Mouse (Mus musculus) ovary, postnatal 14 days (tissue): ENCODE data around the gene Abcb5.
"Not testable (repeated sequence)": the region's sequence is repeated elsewhere in the genome, so short reads cannot be mapped to it uniquely, and the experiment has no call there.

Experiments
- DNase-seq: peaks from one replicate; pipeline ENCODE4 v3.0.0; 2022; ENCODE audit warnings: low spot score

Gene Abcb5

GRCm38 (mm10) chr12:118966321-118966720 is at the start of gene Abcb5:
TSS of gene Abcb5 (minus strand) at chr12:118966421.
- DNase-seq = no peak

DNA sequence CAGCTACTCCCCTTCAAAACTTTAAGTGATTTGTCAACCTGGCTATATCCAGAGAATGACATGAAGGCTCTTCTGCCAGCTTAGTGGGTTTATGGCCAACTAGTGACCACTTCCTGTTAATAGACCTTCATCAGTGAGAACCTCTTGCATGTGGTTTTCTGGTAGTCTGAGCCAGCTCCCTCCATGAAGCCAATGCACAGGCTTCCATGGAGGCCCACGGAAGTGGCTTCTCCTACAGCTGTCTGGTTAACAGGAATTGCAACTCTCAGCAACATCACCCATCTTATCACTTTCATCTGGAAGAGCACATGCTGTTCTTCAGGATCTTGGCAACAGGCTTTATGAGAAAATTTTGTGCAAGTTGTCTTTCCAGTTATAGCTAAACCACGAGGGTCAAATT is 33.0 kb upstream of the Abcb5 start:
- DNase-seq = no peak

DNA sequence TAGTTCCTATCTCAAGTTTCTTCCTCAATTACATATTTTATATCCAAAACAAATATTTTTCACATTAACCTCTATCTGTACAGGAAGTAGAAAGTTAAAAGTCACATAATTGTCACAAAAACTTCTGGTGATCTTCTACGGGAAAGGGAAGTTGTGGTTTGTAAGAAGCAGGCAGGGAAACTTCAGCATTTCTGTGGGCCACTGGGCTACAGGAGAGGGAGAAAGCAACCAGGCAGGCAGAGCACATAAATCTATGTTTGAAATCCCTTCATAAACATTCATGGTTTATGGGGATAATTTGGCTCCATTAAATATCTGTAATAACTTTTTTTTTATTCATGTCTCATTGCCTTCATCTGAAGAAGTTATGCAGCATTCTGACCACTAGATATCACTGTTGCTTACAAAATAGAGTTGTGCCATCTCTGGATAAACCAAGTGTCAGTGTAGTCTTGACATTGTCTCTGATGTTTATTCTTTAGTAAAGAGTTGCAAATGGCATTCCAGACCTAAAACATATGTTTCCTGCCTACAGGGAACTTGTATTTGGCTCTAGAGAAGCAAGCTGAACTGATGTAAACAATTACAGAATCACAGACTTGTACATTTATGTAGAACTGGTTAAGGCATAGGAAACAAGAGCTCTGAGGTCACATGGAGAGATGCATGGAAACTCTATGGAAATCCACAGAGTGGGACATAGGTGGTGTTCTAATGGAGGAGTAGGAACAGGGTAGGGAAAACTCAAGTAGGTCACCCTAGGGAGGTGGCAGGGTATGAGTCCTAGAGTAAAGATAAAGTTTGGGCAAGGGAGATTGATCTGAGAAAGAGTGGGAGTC is 28.3 kb upstream of the Abcb5 start:
- no peak for DNase-seq

- no peak for DNase-seq
Observed at GRCm38 (mm10) chr12:118984852-118985251, 18.6 kb upstream of the Abcb5 start.

DNA sequence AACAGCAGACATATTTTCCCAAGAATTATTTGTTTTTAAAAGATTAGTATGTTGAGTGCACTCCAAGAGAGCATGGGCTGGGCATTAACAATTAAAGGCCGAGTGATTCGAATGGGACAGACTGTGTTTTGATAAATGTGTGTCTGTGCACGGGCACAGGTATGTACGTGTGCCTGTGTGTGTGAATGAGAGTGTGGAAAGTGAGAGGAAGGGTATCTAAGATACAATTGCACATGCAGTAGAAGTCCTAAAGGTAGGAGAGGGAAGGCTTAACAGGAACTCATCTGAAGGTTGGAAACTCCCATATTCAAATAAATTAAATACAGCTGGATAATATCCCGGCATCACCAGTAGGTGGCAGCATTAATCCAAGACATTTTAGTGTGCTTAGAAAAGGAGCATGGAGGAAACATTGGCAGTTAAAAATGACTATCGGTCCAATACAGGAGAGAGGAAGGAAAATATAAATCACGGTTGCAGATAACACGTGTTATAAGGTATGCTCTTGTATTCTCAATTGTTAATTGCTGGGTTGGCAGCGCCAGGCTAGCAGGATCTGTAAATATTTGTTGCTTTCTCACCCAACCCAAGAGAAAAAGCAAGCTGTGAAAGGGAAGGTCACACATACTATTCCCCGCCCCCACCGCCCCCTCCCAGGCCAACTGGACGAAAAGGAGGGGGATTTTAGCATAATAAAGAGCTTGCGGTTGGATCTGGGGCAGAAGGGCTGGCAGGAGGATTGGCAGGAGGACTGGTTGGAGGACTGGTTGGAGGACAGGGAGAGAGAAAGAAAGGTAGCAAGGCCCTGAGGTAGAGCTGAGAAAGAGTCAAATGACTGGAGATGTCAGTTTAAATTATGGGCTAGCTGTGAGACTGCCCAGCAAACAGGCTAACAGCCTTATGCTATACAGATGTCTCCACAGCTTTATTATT is 35.6 kb downstream of the Abcb5 start:
- peak; percentile 67 for DNase-seq

DNA sequence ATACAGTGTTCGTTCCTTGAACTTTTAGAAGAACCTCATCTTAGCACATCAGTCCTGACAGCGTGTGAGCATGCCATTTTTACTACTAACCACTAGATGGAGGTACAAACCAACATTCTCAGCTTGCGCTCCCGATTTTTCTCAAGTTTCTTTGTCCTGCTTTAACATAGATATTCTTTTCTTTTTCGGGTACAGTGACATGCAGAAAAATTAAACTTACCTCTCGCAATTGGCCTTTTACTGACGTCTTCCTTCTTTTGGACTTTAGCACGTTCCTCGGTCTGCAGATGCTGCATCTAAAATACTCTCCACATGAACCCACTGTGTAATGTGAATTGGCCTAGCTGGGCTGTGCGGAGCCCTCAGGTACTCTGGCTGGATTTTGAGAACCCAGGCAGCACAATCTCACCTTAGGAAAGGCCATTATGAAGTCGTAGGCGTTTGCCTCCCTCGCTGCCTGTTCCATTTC is 39.4 kb downstream of the Abcb5 start:
- DNase-seq = no peak

- not testable (repeated sequence) for DNase-seq
Observed at GRCm38 (mm10) chr12:118923874-118924273, 42.3 kb downstream of the Abcb5 start.

- DNase-seq = no peak
Observed at GRCm38 (mm10) chr12:118917771-118918170, 48.5 kb downstream of the Abcb5 start.

- DNase-seq = no peak
Observed at GRCm38 (mm10) chr12:118910360-118910759, 55.9 kb downstream of the Abcb5 start.

DNA sequence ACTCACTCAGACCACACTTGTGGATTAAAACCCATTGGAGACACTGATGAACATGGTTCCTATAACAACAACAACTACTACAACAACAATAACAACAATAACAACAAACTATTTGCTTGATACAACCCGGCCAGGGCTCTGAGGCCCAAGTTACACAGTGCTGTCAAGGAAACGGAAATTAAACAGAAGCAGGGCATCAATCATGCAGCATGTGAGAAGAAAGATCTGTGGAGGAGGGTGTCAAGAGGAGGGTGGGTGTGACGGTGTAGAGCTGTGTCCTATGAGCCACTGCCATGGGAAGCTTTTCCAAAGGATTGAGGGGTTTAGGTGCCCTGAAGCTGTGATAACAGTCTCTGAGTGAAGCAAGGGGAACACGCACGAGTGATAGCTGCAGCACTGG is 64.0 kb downstream of the Abcb5 start:
- DNase-seq = no peak

DNA sequence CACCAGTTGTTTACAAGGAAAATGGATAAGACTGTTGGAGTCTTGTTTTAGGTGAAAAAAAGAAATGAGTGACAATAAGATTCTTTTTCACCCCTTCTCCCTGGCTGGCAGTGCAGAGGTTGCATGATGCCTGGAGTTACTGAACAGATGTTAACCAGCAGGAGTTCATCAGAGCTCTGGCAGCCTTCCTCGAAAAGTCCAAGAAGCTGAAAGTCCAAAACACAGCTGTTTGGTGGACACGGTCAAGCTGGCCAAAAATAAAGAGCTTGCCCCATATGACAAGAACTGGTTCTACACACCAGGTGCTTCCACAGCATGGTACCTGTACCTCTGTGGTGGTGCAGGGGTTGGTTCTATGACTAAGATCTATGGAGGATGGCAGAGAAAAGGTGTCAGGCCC is 78.3 kb downstream of the Abcb5 start:
- peak; percentile 7 for DNase-seq

- DNase-seq = no peak
Observed at GRCm38 (mm10) chr12:118882790-118883189, 83.4 kb downstream of the Abcb5 start.

DNA sequence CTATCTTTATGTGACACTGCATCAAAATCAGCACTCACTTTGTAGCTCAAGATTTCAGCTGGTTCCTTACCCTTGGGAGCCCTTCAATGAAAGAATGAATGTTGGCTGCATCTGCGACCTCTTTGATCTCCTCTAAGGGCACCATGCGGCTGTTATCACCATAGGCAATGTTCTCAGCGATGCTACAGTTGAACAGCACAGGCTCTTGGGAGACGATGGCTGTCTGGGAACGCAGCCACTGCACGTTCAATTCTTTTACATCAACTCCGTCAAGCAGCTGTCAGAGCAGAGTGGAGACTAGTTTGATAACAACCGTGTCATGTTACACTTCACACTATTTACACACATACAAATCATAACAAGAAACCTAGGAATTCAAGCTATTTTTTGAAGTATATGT is 93.5 kb downstream of the Abcb5 start:
- DNase-seq = no peak

DNA sequence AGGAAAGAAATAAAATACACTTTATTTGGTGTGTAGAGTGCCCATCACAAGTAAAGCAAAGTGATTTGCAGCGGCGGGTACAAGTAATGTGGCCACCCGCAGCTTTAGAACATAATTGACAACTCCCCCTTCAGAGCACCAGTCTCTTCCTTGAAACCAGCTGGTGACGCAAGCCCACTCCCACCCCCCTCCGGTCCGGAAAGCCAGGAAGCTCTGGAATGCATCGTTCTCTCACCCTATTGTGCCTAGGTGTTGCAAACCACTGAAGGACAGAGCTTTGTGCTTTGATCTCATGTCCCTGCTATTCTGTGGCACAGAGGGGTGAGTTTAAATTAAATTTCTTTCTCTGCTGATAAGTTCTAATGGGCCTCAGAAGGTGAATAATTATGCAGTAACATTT is 110.1 kb downstream of the Abcb5 start:
- DNase-seq = no peak

DNA sequence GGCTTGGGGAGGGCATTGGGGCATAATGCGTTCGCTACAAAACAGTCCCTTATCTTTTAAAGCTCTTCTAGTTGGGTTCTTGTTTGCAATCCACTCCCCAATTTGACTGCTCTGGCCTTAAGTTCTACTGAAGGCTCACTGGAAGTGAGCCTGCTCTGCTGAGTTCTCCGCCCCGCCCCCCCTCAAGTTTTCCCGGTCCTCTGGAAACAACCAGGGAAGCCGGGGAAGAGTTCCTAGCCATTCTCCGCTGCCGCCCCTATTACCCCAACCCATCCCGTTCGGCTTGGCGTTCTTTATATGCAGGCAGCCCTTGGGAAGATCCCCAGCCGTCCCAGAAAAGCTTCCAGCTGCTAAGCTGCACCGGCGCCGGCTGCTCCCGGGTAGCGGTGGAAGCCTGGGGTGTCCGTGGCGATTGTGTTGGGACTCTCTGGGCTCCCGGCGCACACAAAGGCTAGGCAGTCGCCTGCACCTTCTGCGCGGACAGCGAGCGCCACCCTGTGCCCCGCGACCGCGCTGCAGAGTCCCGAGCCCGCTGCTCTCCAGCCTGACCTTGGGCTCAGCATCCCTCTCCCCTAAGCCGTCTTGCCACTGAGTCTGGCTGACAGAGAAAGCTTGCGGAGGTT is 111.3 kb downstream of the Abcb5 start:
- DNase-seq = peak; percentile 52

GRCm38 (mm10) chr12:118854401-118854800 is 111.8 kb downstream of the Abcb5 start:
- DNase-seq = no peak

DNA sequence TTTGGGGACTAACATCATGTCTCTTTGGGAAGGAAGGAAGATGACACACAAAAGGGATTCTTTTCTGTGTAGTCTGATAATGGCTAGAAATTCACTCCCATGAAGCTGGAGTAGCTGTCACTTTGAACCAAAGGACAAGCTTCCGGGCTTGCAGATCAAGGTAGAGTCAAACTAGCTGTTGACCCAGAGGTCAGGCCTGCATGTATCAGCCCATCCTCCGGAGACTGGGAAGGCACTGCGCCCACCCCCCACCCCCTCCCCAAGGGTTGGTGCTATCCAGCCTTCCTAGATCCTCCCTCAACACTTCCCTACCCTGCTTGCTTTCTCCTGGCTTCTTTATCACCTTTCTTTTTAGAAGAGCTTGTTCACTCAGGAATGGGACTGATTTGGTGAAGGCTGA is 112.9 kb downstream of the Abcb5 start:
- no peak for DNase-seq

- DNase-seq = no peak
Observed at GRCm38 (mm10) chr12:118850851-118851410, 115.3 kb downstream of the Abcb5 start.

DNA sequence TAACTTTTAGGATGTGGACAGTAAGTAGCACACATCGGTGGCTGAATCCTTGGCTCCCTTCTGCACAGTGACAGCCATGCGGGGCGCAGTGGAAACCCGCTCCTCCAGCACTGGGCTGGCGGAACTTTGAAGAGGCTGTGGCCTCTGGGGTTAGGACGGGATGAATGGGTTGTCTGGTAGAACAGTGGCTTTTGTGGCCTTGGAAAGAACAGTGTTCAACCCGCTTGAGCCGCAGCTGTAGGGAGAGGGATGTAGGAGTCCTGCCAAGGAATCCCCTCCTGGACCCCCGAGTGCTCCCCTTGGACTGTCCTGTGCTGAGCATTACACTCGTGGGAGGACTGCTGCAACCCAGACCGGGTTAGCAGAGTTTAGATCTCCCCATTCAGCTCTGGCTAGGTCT is 116.2 kb downstream of the Abcb5 start:
- DNase-seq = no peak

DNA sequence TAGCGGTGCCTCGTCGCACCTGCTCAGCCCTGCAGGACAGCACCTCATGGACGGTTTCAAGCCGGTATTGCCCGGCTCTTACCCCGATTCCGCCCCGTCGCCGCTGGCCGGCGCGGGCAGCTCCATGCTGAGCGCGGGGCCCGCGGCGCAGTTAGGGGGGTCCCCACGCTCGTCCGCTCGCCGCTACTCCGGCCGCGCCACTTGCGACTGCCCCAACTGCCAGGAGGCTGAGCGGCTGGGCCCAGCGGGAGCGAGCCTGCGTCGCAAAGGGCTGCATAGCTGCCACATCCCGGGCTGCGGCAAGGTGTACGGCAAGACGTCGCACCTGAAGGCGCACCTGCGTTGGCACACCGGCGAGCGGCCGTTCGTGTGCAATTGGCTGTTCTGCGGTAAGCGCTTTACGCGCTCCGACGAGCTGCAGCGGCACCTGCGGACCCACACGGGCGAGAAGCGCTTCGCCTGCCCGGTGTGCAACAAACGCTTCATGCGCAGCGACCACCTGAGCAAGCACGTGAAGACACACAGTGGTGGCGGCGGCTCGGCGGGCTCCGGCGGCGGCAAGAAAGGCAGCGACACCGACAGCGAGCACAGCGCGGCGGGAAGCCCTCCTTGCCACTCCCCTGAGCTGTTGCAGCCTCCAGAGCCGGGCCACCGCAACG is 116.9 kb downstream of the Abcb5 start:
- no peak for DNase-seq

DNA sequence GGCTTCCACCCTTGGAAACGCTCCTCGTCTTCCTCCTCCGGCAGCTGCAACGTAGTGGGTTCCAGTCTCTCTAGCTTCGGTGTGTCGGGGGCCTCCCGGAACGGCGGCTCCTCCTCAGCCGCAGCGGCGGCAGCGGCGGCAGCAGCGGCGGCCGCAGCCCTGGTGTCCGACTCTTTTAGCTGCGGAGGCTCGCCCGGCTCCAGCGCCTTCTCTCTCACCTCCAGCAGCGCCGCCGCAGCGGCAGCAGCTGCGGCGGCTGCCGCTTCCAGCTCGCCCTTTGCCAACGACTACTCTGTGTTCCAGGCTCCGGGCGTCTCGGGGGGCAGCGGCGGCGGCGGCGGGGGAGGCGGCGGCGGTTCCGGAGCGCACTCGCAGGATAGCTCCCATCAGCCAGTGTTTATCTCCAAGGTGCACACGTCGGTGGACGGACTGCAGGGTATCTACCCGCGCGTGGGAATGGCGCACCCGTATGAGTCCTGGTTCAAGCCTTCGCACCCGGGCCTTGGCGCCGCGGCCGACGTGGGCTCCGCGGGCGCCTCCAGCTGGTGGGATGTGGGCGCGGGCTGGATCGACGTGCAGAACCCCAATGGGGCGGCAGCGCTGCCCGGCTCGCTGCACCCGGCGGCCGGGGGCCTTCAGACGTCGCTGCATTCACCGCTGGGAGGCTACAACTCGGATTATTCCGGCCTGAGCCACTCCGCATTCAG is 117.6 kb downstream of the Abcb5 start:
- DNase-seq = no peak
